Mouse (Mus musculus): ENCODE measurements around the gene Slit3.

The Slit3 gene

DNA sequence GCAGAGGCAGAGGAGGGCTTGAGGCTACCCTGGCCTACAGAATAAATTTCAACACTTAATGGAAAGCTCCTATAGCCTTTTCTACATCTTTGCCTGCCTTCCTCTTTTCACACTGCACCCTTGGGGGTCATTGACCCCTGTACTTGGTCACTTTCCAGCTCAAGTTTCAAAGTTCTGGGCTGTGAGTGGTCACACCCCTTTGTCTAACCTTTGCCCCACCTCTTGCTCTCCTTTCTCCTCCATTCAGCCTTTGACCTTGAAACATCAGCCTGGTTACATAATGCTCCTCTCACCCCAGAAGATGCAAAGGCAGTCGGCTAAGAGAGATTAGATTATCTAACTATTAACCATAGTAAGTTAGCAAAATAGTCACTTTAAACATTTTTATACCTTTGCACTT lies 611.3 kb downstream of the Slit3 start:
- in situ Hi-C loops (cut with MseI, MboI): no loop called here

GRCm38 (mm10) chr11:35736817-35737216 lies 615.8 kb downstream of the Slit3 start:
- in situ Hi-C loops (cut with MseI, MboI): no loop called here

- in situ Hi-C loops (cut with MseI, MboI): no loop called here
Measured at GRCm38 (mm10) chr11:35737262-35737661, 616.2 kb downstream of the Slit3 start.

DNA sequence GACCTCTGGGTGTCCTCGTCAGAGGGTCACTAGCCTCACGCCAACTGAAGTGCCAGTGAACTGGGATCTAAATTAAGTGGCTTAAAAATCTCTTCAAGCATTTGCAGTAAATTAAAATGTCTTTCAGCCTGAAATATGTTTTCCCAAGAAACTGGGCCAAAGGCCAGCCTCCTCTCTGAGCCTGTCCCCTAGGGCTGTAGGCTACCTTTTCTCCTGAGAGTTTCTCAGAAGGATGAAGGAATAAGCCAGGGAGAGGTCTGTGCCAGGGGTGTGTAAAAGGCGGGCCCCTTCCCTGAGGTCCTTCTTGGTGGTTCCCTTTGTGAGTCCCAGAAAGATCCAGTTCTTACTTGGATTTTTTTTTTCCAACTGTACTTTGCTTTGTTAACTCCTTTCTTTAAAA lies 617.1 kb downstream of the Slit3 start:
- in situ Hi-C loops (cut with MseI, MboI): no loop called here

GRCm38 (mm10) chr11:35743586-35743985 lies 622.6 kb downstream of the Slit3 start:
- in situ Hi-C loops (cut with MseI, MboI): no loop called here

DNA sequence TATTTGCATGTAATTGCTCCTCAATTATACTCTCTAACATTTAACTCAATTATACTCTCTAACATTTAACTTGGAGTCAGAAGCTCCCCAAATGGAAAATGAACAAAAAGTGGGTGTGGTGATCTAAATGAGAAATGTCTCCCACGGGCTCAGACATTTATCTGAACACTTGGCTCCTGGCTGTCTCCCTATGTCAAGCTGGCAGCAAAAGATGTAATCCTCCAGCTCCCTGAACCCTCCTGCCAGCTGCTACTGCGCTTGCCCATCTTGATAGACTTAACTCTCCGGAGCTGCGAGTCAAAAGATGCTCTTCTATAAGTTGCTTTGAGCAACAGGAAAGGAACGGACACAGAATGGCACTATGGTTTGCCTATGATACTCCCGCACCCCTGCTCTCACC lies 623.5 kb downstream of the Slit3 start:
- in situ Hi-C loops (cut with MseI, MboI): no loop called here

DNA sequence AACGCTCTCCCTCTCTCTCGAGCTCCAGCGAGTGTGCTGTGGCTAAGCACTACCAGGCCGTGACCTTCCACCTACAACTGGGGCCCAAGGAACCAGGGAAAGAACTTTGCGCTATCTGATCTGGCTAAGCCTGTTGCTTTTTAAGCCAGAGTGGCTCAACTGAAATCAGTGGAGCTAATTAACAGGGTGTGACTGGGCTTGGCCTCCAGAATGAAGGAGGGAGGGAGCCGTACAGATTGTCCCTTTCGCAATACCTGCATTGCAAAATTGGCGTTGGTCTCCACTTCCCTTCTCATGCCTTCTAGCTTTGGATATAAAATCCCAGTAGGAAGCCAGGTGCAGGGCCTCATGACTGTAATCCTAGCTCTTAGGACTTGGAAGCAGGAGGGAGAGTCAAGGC lies 629.6 kb downstream of the Slit3 start:
- in situ Hi-C loops (cut with MseI, MboI): no loop called here

DNA sequence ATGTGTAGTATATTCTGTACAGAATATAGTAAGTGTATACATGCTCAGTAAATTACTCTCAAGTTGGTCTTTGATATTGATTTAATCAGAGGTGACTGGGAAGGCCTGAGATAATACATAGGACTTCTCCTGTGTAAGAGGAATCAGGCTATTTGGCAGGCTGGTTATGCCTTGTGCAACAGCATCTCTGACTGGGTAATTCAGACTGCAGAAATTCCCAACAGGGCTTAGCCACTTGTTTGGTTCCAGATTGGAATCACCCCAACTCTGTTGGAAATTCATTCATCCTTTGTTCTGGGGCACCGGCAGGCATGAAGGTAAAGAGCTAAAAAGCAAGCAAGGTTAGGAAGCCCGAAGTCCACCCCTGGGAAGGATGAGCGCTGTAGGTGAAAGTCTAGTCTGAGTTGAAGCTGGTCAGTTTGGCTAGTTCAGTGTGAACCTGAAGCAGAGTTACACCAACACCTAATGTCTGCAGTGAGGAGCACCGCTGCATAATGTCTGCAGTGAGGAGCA lies 633.9 kb downstream of the Slit3 start:
- in situ Hi-C loops (cut with MseI, MboI): no loop called here

DNA sequence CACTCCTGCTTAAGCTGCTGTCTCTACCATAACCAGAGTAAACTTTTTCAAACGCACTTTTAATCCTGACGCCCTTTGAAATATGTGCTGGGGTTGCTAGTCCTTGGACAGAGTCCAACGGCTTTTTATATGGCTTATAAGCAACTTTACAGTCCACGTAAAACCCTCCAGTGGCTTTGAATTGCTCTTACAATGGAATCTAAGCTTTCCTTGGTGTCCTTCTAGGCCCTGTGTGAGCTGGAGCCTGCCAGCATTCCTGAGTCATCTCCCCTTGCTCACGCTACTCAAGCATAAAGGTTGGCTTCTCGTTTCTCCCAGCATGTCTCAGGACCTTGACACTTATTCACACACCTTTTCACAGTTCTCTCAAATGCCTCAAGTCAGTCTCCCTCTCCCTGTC lies 634.5 kb downstream of the Slit3 start:
- in situ Hi-C loops (cut with MseI, MboI): no loop called here

DNA sequence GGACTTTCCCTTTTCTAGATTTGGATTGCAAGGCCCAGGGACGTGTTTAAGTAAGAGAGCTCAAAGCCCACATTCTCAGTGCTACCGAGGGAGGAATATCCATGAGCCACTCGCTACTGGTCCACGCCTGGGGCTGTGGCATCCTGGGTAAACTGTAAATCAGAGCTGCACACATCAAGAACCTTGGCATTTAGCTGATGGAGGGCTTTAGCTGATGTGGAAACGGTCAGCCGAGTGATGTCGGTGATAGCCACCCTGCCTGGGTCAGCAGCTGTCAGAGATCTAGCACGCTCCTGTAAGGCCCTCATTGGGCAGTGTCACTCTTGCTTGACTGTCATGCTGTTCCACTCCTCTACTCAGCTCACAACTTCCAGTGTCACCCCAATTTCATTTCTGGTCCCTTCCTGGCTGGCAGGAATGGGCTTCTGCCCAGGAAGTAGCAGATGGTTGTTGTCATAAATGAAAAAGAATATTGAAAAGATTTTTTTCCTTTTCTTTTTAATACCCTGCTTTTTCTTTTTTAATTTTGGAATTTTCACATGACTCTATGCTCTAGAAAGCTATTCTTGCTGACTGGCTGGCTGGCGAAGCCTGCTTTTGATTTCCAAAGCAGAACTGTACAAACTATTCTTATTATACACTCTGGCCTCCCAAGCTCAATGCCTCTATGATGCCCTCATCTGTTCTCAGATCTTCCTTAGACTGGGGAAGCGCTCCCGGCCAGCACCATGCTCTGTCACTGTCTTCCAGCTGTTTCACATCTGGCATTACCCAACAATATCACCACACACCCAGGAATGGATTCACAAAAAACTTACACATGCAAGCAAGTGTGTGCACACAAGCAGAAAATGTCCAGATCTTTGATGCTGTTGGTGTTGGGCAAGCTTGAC lies 635.6 kb downstream of the Slit3 start:
- in situ Hi-C loops (cut with MseI, MboI): no loop called here
